Mouse (Mus musculus) kidney, postnatal 0 days (tissue): ENCODE data around the gene Slc9a2. TPM values are rescaled to one million over a fixed set of nuclear protein-coding genes. Genes with fewer than 3 reads are reported as not detected.
A peak's percentile ranks its signal among the peaks of the same experiment; 100 is the strongest.

Experiments
- ATAC-seq: fragments of 200-750 bp; cut with Nextera tagmentation; replicated peaks from 2 replicates; pipeline ENCODE4 v1.8.0; 2017; ENCODE audit warnings: low read depth, moderate number of reproducible peaks, moderate TSS enrichment, moderate library complexity; ENCODE audit not compliant: low FRiP score
- DNase-seq: peaks from one replicate; pipeline ENCODE4 v3.0.0-alpha.2; 2016; ENCODE audit warnings: low spot score
- H3K27ac ChIP-seq: fragments of 300-500 bp; sonication (generic); 2 replicates; pipeline ENCODE4 v1.5.1; 2014; ENCODE audit warnings: mild to moderate bottlenecking
- H3K27me3 ChIP-seq: fragments of 300-500 bp; sonication (generic); 2 replicates; pipeline ENCODE4 v1.6.1; 2014; ENCODE audit warnings: low read length, mixed read lengths; ENCODE audit not compliant: insufficient read depth
- H3K36me3 ChIP-seq: fragments of 300-500 bp; sonication (generic); 2 replicates; pipeline ENCODE4 v1.6.1; 2014; ENCODE audit warnings: low read length, mixed read lengths; ENCODE audit not compliant: insufficient read depth
- H3K4me1 ChIP-seq: fragments of 300-500 bp; sonication (generic); replicated peaks from 2 replicates; pipeline ENCODE4 v1.6.1; 2014; ENCODE audit warnings: antibody characterized with exemption, low read length, mixed read lengths; ENCODE audit not compliant: insufficient read depth
- H3K4me2 ChIP-seq: fragments of 300-500 bp; sonication (generic); 2 replicates; pipeline ENCODE4 v1.6.1; 2014; ENCODE audit warnings: mild to moderate bottlenecking, low read length, moderate library complexity, mixed read lengths
- H3K4me3 ChIP-seq: fragments of 300-500 bp; sonication (generic); replicated peaks from 2 replicates; pipeline ENCODE4 v1.5.1; 2014; ENCODE audit warnings: low read depth, low read length
- H3K9ac ChIP-seq: fragments of 300-500 bp; sonication (generic); 2 replicates; pipeline ENCODE4 v1.6.1; 2014; ENCODE audit warnings: low read depth, low read length
- H3K9me3 ChIP-seq: fragments of 300-500 bp; sonication (generic); replicated peaks from 2 replicates; pipeline ENCODE4 v1.6.1; 2016; ENCODE audit warnings: low read length, inconsistent platforms, mixed read lengths
- CTCF ChIP-seq: IDR thresholded peaks from 2 replicates; pipeline ENCODE4 v1.5.1; 2016; ENCODE audit warnings: antibody characterized with exemption, low read depth, mild to moderate bottlenecking, moderate library complexity
- WGBS: fragments of 180-500 bp; shearing (Covaris S2); extraction: QIAGEN DNeasy Blood & Tissue Kit; methylation state at CpG from one replicate; pipeline ENCODE4 v1.1.7; 2014; 5-methylcytosine and 5-hydroxymethylcytosine counted together
- polyA plus RNA-seq: library from polyadenylated mRNA; unstranded; fragments of >200 nt; fragmentation: Nextera tagmentation; extraction: Ambion mirVana; gene quantifications from 2 replicates; pipeline ENCODE4 v1.2.1, GENCODE M21; 2015

Slc9a2 gene
- polyA plus RNA-seq, 1 experiment from 2014 or later, result 6.4 TPM

DNA sequence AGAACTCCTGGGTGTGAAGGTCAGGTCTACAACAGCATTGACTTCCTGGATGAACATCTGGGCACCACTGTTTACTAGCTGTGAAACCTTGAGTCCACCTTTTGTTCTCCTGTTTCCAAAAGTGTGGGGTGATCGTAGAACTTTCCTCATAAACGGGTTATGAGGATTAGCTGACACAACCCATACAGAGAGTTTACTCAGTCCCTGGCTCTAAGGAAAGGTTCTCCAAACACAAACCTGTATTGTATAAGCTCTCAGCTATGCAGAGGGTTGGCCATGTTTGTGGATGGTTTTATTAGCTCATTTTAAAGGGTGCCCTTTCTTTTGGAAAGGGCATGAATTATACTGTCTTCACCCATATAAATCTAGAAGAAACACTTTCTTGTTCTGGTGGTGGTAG is 60.4 kb downstream of the Slc9a2 start:
- H3K4me3 ChIP-seq, result no peak overlapping the region
- no peak overlapping the region for H3K27ac ChIP-seq
- no peak overlapping the region for H3K4me2 ChIP-seq
- H3K9ac ChIP-seq, result no peak overlapping the region
- TF ChIP-seq CTCF, result no peak
- no peak for DNase-seq
- H3K9me3 ChIP-seq, result no peaks in the 10 kb centered on the region
- H3K4me1 ChIP-seq, result no peaks in the 10 kb centered on the region
- H3K36me3 ChIP-seq, result no peaks in the 10 kb centered on the region
- WGBS, result 67% methylated on average over 2 of the region's 2 CpGs
- no peaks in the 10 kb centered on the region for H3K27me3 ChIP-seq
- ATAC-seq, result no peak

DNA sequence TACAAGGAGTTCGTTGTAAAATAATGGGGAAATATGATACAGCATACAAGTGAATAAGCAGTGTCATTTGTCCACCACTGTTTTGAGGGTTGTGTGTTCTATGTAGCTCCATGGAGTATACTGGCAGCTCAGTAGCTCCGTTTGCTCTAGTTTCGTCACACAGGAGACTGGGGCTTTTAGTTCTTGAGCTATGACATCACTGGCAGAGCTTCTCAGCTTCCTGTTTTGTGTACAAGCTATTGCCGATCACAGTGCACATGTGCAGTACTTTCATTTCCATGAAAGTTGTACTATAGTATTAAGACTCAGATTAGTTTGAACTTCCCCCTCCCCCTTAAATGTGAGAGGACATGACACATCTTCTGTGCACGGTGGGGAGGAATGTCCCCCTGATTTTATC is 65.7 kb downstream of the Slc9a2 start:
- ATAC-seq (no peak), DNase-seq (no peak)
- Histone ChIP-seq H3K4me1 (no peaks in the 10 kb centered on the region), H3K9me3 (no peaks in the 10 kb centered on the region), H3K27ac (no peak overlapping the region), H3K9ac (no peak overlapping the region), H3K27me3 (no peaks in the 10 kb centered on the region), H3K4me3 (no peak overlapping the region), H3K36me3 (no peaks in the 10 kb centered on the region), H3K4me2 (no peak overlapping the region)
- TF ChIP-seq CTCF, result no peak
- WGBS, result 73% methylated on average over 5 of the region's 5 CpGs

DNA sequence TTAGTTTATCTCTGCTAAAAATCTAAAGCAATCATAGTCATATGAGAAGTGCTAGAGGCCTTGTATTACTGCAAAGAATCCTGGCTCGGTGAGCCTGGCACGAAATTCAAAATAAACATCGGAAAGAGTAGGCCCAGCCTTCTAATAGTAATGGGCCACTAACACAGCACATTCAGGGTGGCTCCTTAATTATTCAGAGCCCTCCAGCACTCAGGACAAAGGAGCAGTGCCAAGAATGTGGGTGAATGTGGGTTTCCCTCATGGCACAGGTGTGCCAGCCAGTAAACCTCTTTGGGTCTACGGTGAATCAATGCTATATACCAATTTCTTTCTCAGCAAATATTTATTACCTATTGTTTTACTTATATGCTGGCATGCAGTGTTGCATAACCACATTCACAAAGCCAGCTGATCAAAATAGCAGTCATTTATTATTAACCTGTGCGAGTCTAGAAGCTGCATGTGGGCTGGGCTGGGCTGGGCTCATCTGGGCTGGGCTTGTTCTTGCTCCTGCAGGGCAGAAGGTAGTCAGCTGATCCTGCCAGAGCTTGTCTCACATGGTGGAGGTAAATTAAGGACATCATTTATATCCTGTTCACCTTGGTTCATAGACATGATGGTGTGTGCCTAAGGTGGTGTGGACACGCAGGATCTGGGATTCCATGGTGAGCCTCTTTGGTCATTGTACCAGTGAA is 79.5 kb downstream of the Slc9a2 start:
- no peaks in the 10 kb centered on the region for H3K9me3 ChIP-seq
- H3K27ac ChIP-seq, result peak overlapping the region; percentile 19; the same call in 1 of the 2 replicates

DNA sequence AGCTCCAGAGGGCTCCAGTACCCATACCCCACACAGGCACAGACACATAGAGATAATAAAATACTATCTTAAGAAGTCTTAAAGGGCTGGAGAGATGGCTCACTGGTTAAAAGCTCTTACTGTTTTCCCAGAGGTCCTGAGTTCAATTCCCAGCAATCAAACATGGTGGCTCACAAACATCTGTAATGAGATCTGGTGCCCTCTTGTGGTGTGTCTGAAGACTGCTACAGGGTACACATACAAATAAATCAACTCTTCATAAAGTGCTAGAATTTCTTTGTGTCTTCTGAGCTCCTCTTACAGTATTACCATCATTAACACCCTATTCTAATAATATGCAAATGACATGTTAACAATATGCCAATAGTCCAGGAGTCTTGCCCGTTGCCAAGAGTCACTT is 83.7 kb downstream of the Slc9a2 start:
- H3K36me3 ChIP-seq, result no peaks in the 10 kb centered on the region
- H3K9ac ChIP-seq, result no peak overlapping the region
- no peak overlapping the region for H3K4me2 ChIP-seq
- ATAC-seq, result no peak
- no peaks in the 10 kb centered on the region for H3K27me3 ChIP-seq
- no peak overlapping the region for H3K27ac ChIP-seq
- no peaks in the 10 kb centered on the region for H3K4me1 ChIP-seq
- TF ChIP-seq CTCF, result peak; percentile 45
- 93% methylated on average over 1 of the region's 1 CpGs for WGBS
- DNase-seq, result no peak
- no peak overlapping the region for H3K4me3 ChIP-seq
- no peaks in the 10 kb centered on the region for H3K9me3 ChIP-seq

More for the DNA sequence above, 79.5 kb downstream of the Slc9a2 start:
- WGBS, result 79% methylated on average over 6 of the region's 6 CpGs
- Histone ChIP-seq H3K4me3 (no peak overlapping the region), H3K36me3 (no peaks in the 10 kb centered on the region), H3K27me3 (no peaks in the 10 kb centered on the region), H3K4me1 (no peaks in the 10 kb centered on the region), H3K9ac (no peak overlapping the region), H3K4me2 (no peak overlapping the region)
- peak; percentile 9 for DNase-seq
- peak; percentile 77 for ATAC-seq
- TF ChIP-seq CTCF, result no peak

DNA sequence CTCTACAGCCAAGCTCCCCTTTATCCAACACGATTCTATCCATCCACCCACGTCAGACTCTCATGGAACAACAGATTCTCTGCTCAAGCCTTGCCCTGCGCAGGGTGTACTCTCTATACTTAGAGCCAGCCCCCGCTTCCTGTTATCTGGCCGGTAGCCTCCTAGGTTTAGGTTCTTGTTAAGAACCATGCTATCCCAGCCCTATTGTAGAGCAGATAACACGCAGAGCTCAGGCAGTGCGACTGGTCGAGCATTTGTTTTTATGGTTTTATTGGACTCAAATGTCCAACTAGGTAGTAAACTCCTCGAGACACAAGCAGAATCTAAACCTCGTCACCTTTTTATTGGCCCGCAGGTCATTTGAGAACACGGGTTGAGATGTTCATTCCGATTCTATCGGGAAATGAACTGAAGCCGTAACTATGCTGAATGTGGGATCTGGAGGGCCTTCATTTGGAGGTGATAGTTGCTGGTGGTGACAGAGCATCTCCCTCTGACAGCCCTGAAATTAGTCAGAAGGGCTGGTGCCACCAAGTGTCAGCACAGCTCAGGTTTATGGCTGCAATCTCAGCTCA is 84.4 kb downstream of the Slc9a2 start:
- DNase-seq (no peak), ATAC-seq (no peak)
- TF ChIP-seq CTCF, result no peak
- no peaks in the 10 kb centered on the region for H3K27me3 ChIP-seq
- H3K36me3 ChIP-seq, result no peaks in the 10 kb centered on the region
- H3K27ac ChIP-seq, result no peak overlapping the region
- WGBS, result 30% methylated on average over 15 of the region's 15 CpGs
- no peaks in the 10 kb centered on the region for H3K9me3 ChIP-seq
- no peak overlapping the region for H3K4me2 ChIP-seq
- 0 out of 2 replicates have a peak, but pooled peaks cover 4% of the 10 kb centered on the region for H3K4me1 ChIP-seq
- H3K4me3 ChIP-seq, result no peak overlapping the region
- H3K9ac ChIP-seq, result no peak overlapping the region

DNA sequence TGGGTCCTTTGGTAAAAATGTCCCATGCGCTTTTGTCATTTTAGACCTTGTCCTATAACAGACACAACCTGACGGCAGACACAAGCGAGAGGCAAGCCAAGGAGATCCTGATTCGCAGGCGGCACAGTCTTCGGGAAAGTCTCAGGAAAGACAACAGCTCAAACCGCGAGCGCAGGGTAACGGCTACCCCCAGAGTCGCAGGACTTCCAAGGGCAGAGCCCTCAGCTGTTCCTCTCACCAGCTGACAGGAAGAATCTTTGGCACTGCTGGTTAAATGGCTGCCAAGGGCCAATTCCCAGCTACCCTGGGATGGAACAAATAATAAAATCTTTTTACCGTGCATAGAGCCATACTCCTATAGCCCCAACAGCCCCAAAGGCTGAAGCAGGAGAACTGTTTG is 85.1 kb downstream of the Slc9a2 start:
- DNase-seq (no peak), ATAC-seq (no peak)
- no peak for TF ChIP-seq CTCF
- Histone ChIP-seq H3K27me3 (no peaks in the 10 kb centered on the region), H3K4me1 (0 out of 2 replicates have a peak, but pooled peaks cover 4% of the 10 kb centered on the region), H3K4me3 (no peak overlapping the region), H3K4me2 (no peak overlapping the region), H3K36me3 (no peaks in the 10 kb centered on the region), H3K9ac (no peak overlapping the region), H3K9me3 (no peaks in the 10 kb centered on the region), H3K27ac (no peak overlapping the region)
- WGBS, result 81% methylated on average over 12 of the region's 12 CpGs
